Mouse (Mus musculus): ENCODE results near the gene Dhx29. TPM values are rescaled to one million over a fixed set of nuclear protein-coding genes. Genes with fewer than 3 reads are reported as not detected.

Gene Dhx29
- polyA plus RNA-seq, 1 experiment = 2.1 TPM

GRCm38 (mm10) chr13:112993531-112994152 is 66.4 kb downstream of the Dhx29 start, which contains the start of gene Mcidas:
Gene Mcidas, plus strand, starts transcription at chr13:112993845.
- DNase-seq (ENCODE audit: low read depth in 1 of 2, low spot score in 2 of 2) = no peak
- Histone ChIP-seq H3K36me3 (ENCODE audit: control insufficient read depth, insufficient read depth, low read length) (no peaks in the 10 kb centered on the region), H3K4me1 (ENCODE audit: control insufficient read depth, insufficient read depth, insufficient read length) (peaks cover 15% of the 10 kb centered on the region), H3K27me3 (ENCODE audit: control insufficient read depth, insufficient read depth, low read length) (peaks cover 28% of the 10 kb centered on the region), H3K4me3 (ENCODE audit: extremely low read depth, insufficient read depth, insufficient read length) (peak within 1 kb of the TSS; percentile 46), H3K27ac (ENCODE audit: insufficient read depth, low read length) (no peak within 1 kb of the TSS)
- 2% methylated on average over 63 of the region's 63 CpGs for WGBS
- TF ChIP-seq CTCF (IDR thresholded peaks at IDR 0.05; ENCODE audit: extremely low read depth, insufficient read depth, insufficient read length, insufficient replicate concordance) (no peak), POLR2A (IDR thresholded peaks at IDR 0.05; ENCODE audit: low read depth, low read length) (no peak)

DNA sequence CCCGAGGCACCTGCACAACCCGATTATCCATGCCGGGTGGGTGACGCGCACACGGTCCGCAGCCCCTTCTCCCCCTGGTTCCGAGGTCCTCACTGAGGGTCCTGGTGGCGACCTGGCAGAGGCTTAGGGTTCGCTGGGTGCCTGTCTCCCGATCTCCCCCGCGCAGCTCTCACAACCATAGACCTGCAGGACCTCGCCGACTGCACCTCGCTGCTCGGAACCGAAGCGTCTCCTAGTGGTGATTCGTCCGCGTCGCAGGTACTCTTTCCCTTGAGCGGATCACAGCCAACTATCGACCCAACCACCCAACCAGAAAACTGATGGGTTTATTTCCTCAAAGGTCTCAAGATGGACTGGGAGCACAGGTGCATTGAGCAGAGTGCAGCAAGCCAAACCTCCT is 66.9 kb downstream of the Dhx29 start:
- peaks cover 17% of the 10 kb centered on the region for H3K4me1 ChIP-seq (ENCODE audit: control insufficient read depth, insufficient read depth, insufficient read length)
- no peaks in the 10 kb centered on the region for H3K36me3 ChIP-seq (ENCODE audit: control insufficient read depth, insufficient read depth, low read length)
- H3K27me3 ChIP-seq (ENCODE audit: control insufficient read depth, insufficient read depth, low read length) = peaks cover 26% of the 10 kb centered on the region
- TF ChIP-seq CTCF (IDR thresholded peaks at IDR 0.05; ENCODE audit: extremely low read depth, insufficient read depth, insufficient read length, insufficient replicate concordance) (peak; percentile 57), POLR2A (IDR thresholded peaks at IDR 0.05; ENCODE audit: low read depth, low read length) (no peak)
- peak; percentile 37 to 47 for DNase-seq (ENCODE audit: low read depth in 1 of 2, low spot score in 2 of 2)
- H3K27ac ChIP-seq (ENCODE audit: insufficient read depth, low read length) = no peak overlapping the region
- H3K4me3 ChIP-seq (ENCODE audit: extremely low read depth, insufficient read depth, insufficient read length) = peak overlapping the region; percentile 46
- 2% methylated on average over 25 of the region's 25 CpGs for WGBS

- DNase-seq (ENCODE audit: low read depth in 1 of 2, low spot score in 2 of 2) = no peak
- peaks cover 13% of the 10 kb centered on the region for H3K4me1 ChIP-seq (ENCODE audit: control insufficient read depth, insufficient read depth, insufficient read length)
- WGBS = 31% methylated on average over 4 of the region's 4 CpGs
- no peak overlapping the region for H3K4me3 ChIP-seq (ENCODE audit: extremely low read depth, insufficient read depth, insufficient read length)
- H3K36me3 ChIP-seq (ENCODE audit: control insufficient read depth, insufficient read depth, low read length) = no peaks in the 10 kb centered on the region
- no peak overlapping the region for H3K27ac ChIP-seq (ENCODE audit: insufficient read depth, low read length)
- no peak for TF ChIP-seq CTCF (IDR thresholded peaks at IDR 0.05; ENCODE audit: extremely low read depth, insufficient read depth, insufficient read length, insufficient replicate concordance)
- no peak for TF ChIP-seq POLR2A (IDR thresholded peaks at IDR 0.05; ENCODE audit: low read depth, low read length)
- peaks cover 20% of the 10 kb centered on the region for H3K27me3 ChIP-seq (ENCODE audit: control insufficient read depth, insufficient read depth, low read length)
These were observed 69.2 kb downstream of the Dhx29 start for GRCm38 (mm10) chr13:112996407-112996806.

DNA sequence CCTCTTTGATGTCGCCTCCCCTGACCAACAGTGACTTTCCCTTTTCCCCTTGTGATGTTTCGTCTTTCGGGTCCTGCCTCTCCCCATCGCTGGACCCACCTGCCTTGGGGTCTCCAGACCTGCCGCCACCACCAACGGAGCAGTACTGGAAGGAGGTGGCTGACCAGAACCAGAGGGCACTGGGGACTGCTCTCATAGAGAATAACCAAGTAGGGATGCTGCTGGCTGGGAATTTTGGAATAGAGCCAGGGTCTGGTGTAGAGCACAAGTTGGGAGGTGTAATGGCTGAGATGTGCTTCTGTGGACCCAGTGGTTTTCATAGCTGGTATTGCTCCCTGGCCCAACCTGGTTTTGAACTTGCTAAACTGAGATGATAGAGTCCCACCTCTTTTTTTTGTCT is 70.1 kb downstream of the Dhx29 start:
- H3K36me3 ChIP-seq (ENCODE audit: control insufficient read depth, insufficient read depth, low read length) = no peaks in the 10 kb centered on the region
- 71% methylated on average over 6 of the region's 6 CpGs for WGBS
- TF ChIP-seq CTCF (IDR thresholded peaks at IDR 0.05; ENCODE audit: extremely low read depth, insufficient read depth, insufficient read length, insufficient replicate concordance) (no peak), POLR2A (IDR thresholded peaks at IDR 0.05; ENCODE audit: low read depth, low read length) (no peak)
- no peak overlapping the region for H3K4me3 ChIP-seq (ENCODE audit: extremely low read depth, insufficient read depth, insufficient read length)
- peaks cover 20% of the 10 kb centered on the region for H3K27me3 ChIP-seq (ENCODE audit: control insufficient read depth, insufficient read depth, low read length)
- H3K27ac ChIP-seq (ENCODE audit: insufficient read depth, low read length) = no peak overlapping the region
- H3K4me1 ChIP-seq (ENCODE audit: control insufficient read depth, insufficient read depth, insufficient read length) = peaks cover 13% of the 10 kb centered on the region
- no peak for DNase-seq (ENCODE audit: low read depth in 1 of 2, low spot score in 2 of 2)

DNA sequence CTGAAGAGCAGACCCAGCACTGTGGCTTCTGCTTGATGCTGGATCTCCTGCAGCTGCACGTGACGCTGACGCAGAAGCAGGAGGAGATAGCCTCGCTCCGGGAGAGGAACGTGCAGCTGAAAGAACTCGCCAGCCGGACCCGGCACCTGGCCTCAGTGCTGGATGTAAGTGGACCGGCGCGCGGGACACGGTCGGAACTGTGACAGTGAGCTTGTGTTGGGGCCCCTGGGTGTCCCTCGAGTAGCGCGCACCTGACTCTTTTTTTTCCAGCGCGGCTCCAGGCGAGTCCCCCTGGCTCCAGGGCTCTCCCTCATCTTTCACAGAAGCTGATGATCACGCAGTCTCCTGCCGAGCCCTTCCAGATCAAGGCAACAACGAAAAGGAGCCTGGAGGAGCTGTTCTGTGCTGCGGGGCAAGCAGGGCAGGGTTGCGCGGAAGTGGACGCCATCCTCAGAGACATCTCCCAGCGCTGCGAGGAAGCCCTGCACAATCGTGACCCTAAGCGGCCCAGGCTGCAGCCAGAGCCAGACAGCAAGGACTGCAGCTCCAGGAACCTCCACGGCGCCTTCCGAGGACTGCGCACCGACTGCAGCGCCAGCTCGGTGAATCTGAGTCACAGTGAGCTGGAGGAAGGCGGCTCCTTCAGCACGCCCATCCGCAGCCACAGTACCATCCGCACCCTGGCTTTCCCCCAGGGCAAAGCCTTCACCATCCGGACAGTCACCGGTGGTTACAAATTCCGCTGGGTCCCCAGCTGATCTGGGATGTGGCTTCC is 71.4 kb downstream of the Dhx29 start:
- no peak for TF ChIP-seq POLR2A (IDR thresholded peaks at IDR 0.05; ENCODE audit: low read depth, low read length)
- no peak for TF ChIP-seq CTCF (IDR thresholded peaks at IDR 0.05; ENCODE audit: extremely low read depth, insufficient read depth, insufficient read length, insufficient replicate concordance)
- H3K27ac ChIP-seq (ENCODE audit: insufficient read depth, low read length) = no peak overlapping the region
- peak overlapping the region; percentile 31; the same call in 1 of the 2 replicates for H3K4me3 ChIP-seq (ENCODE audit: extremely low read depth, insufficient read depth, insufficient read length)
- no peaks in the 10 kb centered on the region for H3K36me3 ChIP-seq (ENCODE audit: control insufficient read depth, insufficient read depth, low read length)
- 1% methylated on average over 46 of the region's 46 CpGs for WGBS
- peaks cover 11% of the 10 kb centered on the region for H3K4me1 ChIP-seq (ENCODE audit: control insufficient read depth, insufficient read depth, insufficient read length)
- no peak for DNase-seq (ENCODE audit: low read depth in 1 of 2, low spot score in 2 of 2)
- peaks cover 14% of the 10 kb centered on the region for H3K27me3 ChIP-seq (ENCODE audit: control insufficient read depth, insufficient read depth, low read length)

- Histone ChIP-seq H3K4me3 (ENCODE audit: extremely low read depth, insufficient read depth, insufficient read length) (no peak overlapping the region), H3K27ac (ENCODE audit: insufficient read depth, low read length) (no peak overlapping the region), H3K36me3 (ENCODE audit: control insufficient read depth, insufficient read depth, low read length) (no peaks in the 10 kb centered on the region), H3K4me1 (ENCODE audit: control insufficient read depth, insufficient read depth, insufficient read length) (peaks cover 5% of the 10 kb centered on the region), H3K27me3 (ENCODE audit: control insufficient read depth, insufficient read depth, low read length) (peaks cover 9% of the 10 kb centered on the region)
- WGBS = 68% methylated on average over 3 of the region's 3 CpGs
- TF ChIP-seq POLR2A (IDR thresholded peaks at IDR 0.05; ENCODE audit: low read depth, low read length) (no peak), CTCF (IDR thresholded peaks at IDR 0.05; ENCODE audit: extremely low read depth, insufficient read depth, insufficient read length, insufficient replicate concordance) (no peak)
- no peak for DNase-seq (ENCODE audit: low read depth in 1 of 2, low spot score in 2 of 2)
These were observed 72.8 kb downstream of the Dhx29 start for GRCm38 (mm10) chr13:113000090-113000489.

Data from spleen, adult 2 months (tissue).